Mouse (Mus musculus) stomach, embryonic 15.5 days (tissue): Measurements from ENCODE around the gene Atrnl1. TPM values are rescaled to one million over a fixed set of nuclear protein-coding genes. Genes with fewer than 3 reads are reported as not detected.

Experiments used
- ATAC-seq: fragments of 200-750 bp; cut with Nextera tagmentation; 2 replicates; pipeline ENCODE4 v1.8.0; 2017; ENCODE audit warnings: low read depth, moderate number of reproducible peaks, moderate TSS enrichment; ENCODE audit not compliant: insufficient read depth, low FRiP score
- H3K27ac ChIP-seq: fragments of 300-500 bp; sonication (generic); 2 replicates; pipeline ENCODE4 v1.5.1; 2015; ENCODE audit warnings: mild to moderate bottlenecking, inconsistent platforms
- H3K27me3 ChIP-seq: fragments of 300-500 bp; sonication (generic); replicated peaks from 2 replicates; pipeline ENCODE4 v1.6.1; 2015; ENCODE audit warnings: inconsistent platforms
- H3K36me3 ChIP-seq: fragments of 300-500 bp; sonication (generic); 2 replicates; pipeline ENCODE4 v1.6.1; 2015; ENCODE audit warnings: inconsistent platforms
- H3K4me1 ChIP-seq: fragments of 300-500 bp; sonication (generic); 2 replicates; pipeline ENCODE4 v1.6.1; 2015; ENCODE audit warnings: inconsistent platforms
- H3K4me2 ChIP-seq: fragments of 300-500 bp; sonication (generic); 2 replicates; pipeline ENCODE4 v1.6.1; 2015; ENCODE audit warnings: mild to moderate bottlenecking, inconsistent platforms
- H3K4me3 ChIP-seq: fragments of 300-500 bp; sonication (generic); replicated peaks from 2 replicates; pipeline ENCODE4 v1.5.1; 2015; ENCODE audit warnings: inconsistent platforms
- H3K9ac ChIP-seq: fragments of 300-500 bp; sonication (generic); 2 replicates; pipeline ENCODE4 v1.6.1; 2015; ENCODE audit warnings: inconsistent platforms
- H3K9me3 ChIP-seq: fragments of 300-500 bp; sonication (generic); 2 replicates; pipeline ENCODE4 v1.6.1; 2016; ENCODE audit warnings: inconsistent platforms
- whole genome bisulfite sequencing: fragments of 180-500 bp; shearing (Covaris S2); methylation state at CpG from one replicate; pipeline ENCODE4 v1.1.7; 2015; 5-methylcytosine and 5-hydroxymethylcytosine counted together
- polyA plus RNA-seq: library from polyadenylated mRNA; unstranded; fragments of >200 nt; fragmentation: Nextera tagmentation; extraction: Ambion mirVana; gene quantifications from 2 replicates; pipeline ENCODE4 v1.2.1, GENCODE M21; 2015

Gene Atrnl1
- polyA plus RNA-seq, 1 experiment from 2014 or later: 6.1 TPM

GRCm38 (mm10) chr19:58120661-58121060, 509.8 kb downstream of the Atrnl1 start:
- ATAC-seq: no peak
- H3K9ac ChIP-seq: no peak overlapping the region
- no peaks in the 10 kb centered on the region for H3K9me3 ChIP-seq
- H3K4me3 ChIP-seq: no peak overlapping the region
- WGBS: 78% methylated on average over 9 of the region's 9 CpGs
- peaks cover 20% of the 10 kb centered on the region for H3K4me1 ChIP-seq
- H3K27ac ChIP-seq: no peak overlapping the region
- no peaks in the 10 kb centered on the region for H3K36me3 ChIP-seq
- H3K4me2 ChIP-seq: no peak overlapping the region
- no peaks in the 10 kb centered on the region for H3K27me3 ChIP-seq

GRCm38 (mm10) chr19:58121628-58122027, 510.8 kb downstream of the Atrnl1 start:
- Histone ChIP-seq H3K9ac (no peak overlapping the region), H3K27me3 (no peaks in the 10 kb centered on the region), H3K4me2 (no peak overlapping the region), H3K36me3 (no peaks in the 10 kb centered on the region), H3K4me3 (no peak overlapping the region), H3K4me1 (peaks cover 20% of the 10 kb centered on the region), H3K9me3 (no peaks in the 10 kb centered on the region), H3K27ac (no peak overlapping the region)
- 67% methylated on average over 6 of the region's 6 CpGs for WGBS
- no peak for ATAC-seq

DNA sequence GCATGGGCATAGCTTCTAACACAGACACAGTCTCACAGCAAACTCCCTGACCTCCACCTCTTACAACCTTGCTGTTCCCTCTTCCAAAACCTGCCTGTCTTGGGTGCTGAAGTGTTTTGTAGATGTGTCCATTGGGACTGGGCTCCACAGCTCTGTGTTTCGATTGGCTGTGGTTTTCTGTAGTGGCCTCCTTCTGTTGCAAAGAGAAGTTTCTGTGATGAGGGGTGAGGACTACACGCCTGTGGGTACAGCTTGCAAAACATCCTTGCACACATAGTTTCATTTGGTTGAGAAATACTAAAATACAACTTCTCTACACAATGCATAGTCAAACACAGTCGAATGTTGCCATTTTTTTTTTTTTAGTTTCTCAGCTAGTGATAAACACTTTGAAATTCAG, 512.8 kb downstream of the Atrnl1 start:
- Histone ChIP-seq H3K4me1 (peaks cover 15% of the 10 kb centered on the region), H3K36me3 (no peaks in the 10 kb centered on the region), H3K9ac (no peak overlapping the region), H3K9me3 (no peaks in the 10 kb centered on the region), H3K4me2 (no peak overlapping the region), H3K4me3 (no peak overlapping the region), H3K27ac (no peak overlapping the region), H3K27me3 (no peaks in the 10 kb centered on the region)
- WGBS: 88% methylated on average over 3 of the region's 3 CpGs
- ATAC-seq: no peak

GRCm38 (mm10) chr19:58124566-58124965, 513.7 kb downstream of the Atrnl1 start:
- H3K9me3 ChIP-seq: no peaks in the 10 kb centered on the region
- no peak overlapping the region for H3K4me3 ChIP-seq
- H3K27me3 ChIP-seq: no peaks in the 10 kb centered on the region
- H3K4me2 ChIP-seq: no peak overlapping the region
- WGBS: 53% methylated on average over 5 of the region's 5 CpGs
- H3K4me1 ChIP-seq: peaks cover 11% of the 10 kb centered on the region
- no peaks in the 10 kb centered on the region for H3K36me3 ChIP-seq
- H3K9ac ChIP-seq: no peak overlapping the region
- no peak for ATAC-seq
- no peak overlapping the region for H3K27ac ChIP-seq

DNA sequence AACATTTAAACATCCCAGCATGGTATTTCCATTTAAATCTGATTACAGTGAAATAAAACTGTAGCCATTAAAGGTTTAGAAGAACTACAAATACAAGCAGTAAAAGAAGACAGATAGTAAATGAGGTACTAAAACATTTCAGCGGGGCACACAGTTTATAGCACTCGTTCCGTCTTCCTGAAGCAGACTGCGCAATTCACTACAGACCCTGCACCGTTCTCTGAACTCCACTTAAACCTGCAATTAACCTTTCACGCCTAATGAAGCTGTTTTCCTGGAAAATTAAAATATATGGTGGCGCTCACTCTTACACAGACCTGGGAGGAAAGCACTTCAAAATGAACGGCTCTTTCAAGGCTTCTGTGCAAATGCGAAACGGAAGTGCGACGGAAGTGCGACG, 514.2 kb downstream of the Atrnl1 start:
- no peak overlapping the region for H3K4me2 ChIP-seq
- no peaks in the 10 kb centered on the region for H3K36me3 ChIP-seq
- no peak for ATAC-seq
- no peaks in the 10 kb centered on the region for H3K27me3 ChIP-seq
- H3K9ac ChIP-seq: no peak overlapping the region
- H3K4me3 ChIP-seq: no peak overlapping the region
- H3K9me3 ChIP-seq: no peaks in the 10 kb centered on the region
- no peak overlapping the region for H3K27ac ChIP-seq
- peaks cover 8% of the 10 kb centered on the region for H3K4me1 ChIP-seq
- WGBS: 80% methylated on average over 14 of the region's 14 CpGs

- Histone ChIP-seq H3K9me3 (no peaks in the 10 kb centered on the region), H3K4me3 (no peak overlapping the region), H3K9ac (no peak overlapping the region), H3K27me3 (no peaks in the 10 kb centered on the region), H3K4me2 (no peak overlapping the region), H3K36me3 (0 out of 2 replicates have a peak, but pooled peaks cover 4% of the 10 kb centered on the region), H3K27ac (no peak overlapping the region), H3K4me1 (no peaks in the 10 kb centered on the region)
- WGBS: 91% methylated on average over 9 of the region's 9 CpGs
- ATAC-seq: no peak
Observed at GRCm38 (mm10) chr19:58131896-58132295, 521.1 kb downstream of the Atrnl1 start.

DNA sequence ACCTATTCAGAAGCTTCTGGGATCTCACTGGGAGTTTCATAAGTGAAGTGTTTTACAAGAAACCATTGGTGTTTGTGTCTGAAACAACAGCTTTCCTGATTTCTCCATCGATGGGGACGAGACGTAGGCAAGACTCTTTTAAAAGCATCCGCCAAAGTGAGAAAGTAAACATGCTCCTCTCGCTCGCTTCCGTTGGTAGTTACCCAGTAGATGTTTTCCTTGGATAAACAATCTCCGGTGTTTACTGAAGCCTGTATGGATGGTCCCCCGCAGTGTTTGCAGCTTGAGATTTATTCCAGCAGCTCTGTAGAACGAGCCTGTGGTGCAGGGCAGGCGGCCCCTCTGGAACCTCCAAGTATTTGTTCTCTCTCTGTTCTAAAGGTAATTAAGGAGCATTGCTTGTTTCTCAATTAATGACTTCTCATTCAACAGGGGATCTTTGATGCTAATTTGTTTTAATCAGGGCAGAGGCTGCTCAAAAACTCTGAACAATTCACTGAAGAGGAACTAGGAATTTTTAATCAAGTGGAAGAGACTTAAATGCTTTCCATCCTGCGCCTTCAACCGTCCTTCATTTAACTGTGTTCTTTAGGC, 529.5 kb downstream of the Atrnl1 start:
- H3K27ac ChIP-seq: no peak overlapping the region
- no peaks in the 10 kb centered on the region for H3K4me1 ChIP-seq
- no peak for ATAC-seq
- 31% methylated on average over 13 of the region's 13 CpGs for WGBS
- H3K9me3 ChIP-seq: no peaks in the 10 kb centered on the region
- no peak overlapping the region for H3K4me2 ChIP-seq
- no peaks in the 10 kb centered on the region for H3K36me3 ChIP-seq
- no peak overlapping the region for H3K9ac ChIP-seq
- no peak overlapping the region for H3K4me3 ChIP-seq
- no peaks in the 10 kb centered on the region for H3K27me3 ChIP-seq

DNA sequence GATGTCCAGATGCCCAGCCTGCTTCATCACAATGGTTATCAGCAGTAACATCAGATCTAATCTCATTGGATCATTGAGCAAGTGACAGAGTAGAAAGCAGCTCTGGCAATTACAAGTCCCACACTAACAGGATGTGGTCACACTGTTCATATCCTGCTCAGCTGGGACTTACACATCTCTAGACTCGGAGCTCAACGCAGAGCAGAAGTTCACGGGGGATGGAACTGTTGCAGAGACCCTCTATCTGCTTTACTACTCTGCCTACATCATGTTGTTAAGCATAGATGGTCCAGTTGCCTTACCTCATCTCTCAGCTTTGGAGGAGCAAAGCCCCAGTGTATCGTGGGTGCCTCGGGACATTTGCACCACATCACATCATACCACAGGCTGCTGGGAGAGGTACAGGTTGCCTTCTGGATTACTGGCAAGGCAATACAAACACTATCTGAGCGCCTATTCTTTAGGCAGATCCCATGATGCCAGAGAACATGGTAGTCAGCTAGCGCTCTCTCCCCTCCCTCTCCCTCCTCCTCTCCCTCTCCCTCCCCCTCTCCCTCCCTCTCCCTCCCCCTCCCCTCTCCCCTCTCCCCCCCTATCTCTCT, 533.1 kb downstream of the Atrnl1 start:
- H3K4me1 ChIP-seq: no peaks in the 10 kb centered on the region
- ATAC-seq: no peak
- H3K9me3 ChIP-seq: no peaks in the 10 kb centered on the region
- no peak overlapping the region for H3K27ac ChIP-seq
- 86% methylated on average over 7 of the region's 7 CpGs for WGBS
- no peak overlapping the region for H3K4me3 ChIP-seq
- no peak overlapping the region for H3K9ac ChIP-seq
- no peaks in the 10 kb centered on the region for H3K27me3 ChIP-seq
- no peaks in the 10 kb centered on the region for H3K36me3 ChIP-seq
- H3K4me2 ChIP-seq: no peak overlapping the region

- Histone ChIP-seq H3K4me3 (no peak overlapping the region), H3K36me3 (no peaks in the 10 kb centered on the region), H3K27me3 (no peaks in the 10 kb centered on the region), H3K9ac (no peak overlapping the region), H3K4me2 (no peak overlapping the region), H3K9me3 (no peaks in the 10 kb centered on the region), H3K27ac (no peak overlapping the region), H3K4me1 (no peaks in the 10 kb centered on the region)
- no peak for ATAC-seq
- WGBS: 78% methylated on average over 9 of the region's 9 CpGs
Observed at GRCm38 (mm10) chr19:58145521-58145920, 534.7 kb downstream of the Atrnl1 start.

DNA sequence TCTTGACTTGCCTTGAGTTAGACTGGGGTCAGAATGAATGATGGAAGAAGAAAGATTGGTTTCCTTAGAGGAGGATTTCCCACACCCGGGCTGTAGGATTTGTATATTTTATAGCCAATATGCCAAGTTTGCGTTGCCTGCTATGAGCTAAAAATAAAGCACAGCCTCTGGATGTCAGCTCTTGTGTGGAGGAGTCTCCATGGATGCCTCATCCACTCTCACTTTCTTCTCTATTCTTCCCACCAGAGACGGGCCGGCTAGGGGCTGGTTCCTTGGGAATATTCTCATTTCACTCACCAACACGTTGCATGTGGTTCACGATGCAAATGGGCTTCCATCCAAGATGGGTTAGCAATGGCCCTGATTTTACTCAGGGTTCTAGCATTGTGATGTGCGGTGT, 540.4 kb downstream of the Atrnl1 start:
- Histone ChIP-seq H3K27me3 (no peaks in the 10 kb centered on the region), H3K9me3 (no peaks in the 10 kb centered on the region), H3K4me2 (no peak overlapping the region), H3K4me1 (no peaks in the 10 kb centered on the region), H3K27ac (no peak overlapping the region), H3K36me3 (no peaks in the 10 kb centered on the region), H3K9ac (no peak overlapping the region), H3K4me3 (no peak overlapping the region)
- no peak for ATAC-seq
- 72% methylated on average over 7 of the region's 7 CpGs for WGBS

DNA sequence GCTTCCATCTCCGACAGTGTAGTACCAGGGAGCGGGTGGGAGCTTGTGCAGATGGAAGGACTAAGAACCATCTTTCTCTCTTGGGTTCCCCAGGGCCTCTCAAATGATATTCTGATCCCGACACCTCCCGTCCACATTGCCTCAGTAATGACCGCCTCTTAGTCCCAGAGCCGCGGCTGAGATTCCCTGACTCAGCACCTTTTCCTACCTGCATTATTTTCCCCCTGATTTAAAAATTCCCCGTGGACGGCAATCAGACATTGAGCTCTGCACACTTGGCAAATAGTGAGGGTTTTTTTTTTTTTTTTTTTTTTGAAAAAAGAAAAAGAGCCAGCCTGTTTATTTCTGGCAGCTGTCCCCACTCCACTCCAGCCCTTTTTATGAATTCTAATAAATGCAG, 550.7 kb downstream of the Atrnl1 start:
- peaks cover 4% of the 10 kb centered on the region; the same call in 1 of the 2 replicates for H3K4me1 ChIP-seq
- no peak overlapping the region for H3K27ac ChIP-seq
- H3K4me3 ChIP-seq: no peak overlapping the region
- H3K9me3 ChIP-seq: no peaks in the 10 kb centered on the region
- H3K27me3 ChIP-seq: no peaks in the 10 kb centered on the region
- no peak overlapping the region for H3K9ac ChIP-seq
- no peak for ATAC-seq
- H3K36me3 ChIP-seq: no peaks in the 10 kb centered on the region
- 82% methylated on average over 9 of the region's 9 CpGs for WGBS
- H3K4me2 ChIP-seq: no peak overlapping the region

DNA sequence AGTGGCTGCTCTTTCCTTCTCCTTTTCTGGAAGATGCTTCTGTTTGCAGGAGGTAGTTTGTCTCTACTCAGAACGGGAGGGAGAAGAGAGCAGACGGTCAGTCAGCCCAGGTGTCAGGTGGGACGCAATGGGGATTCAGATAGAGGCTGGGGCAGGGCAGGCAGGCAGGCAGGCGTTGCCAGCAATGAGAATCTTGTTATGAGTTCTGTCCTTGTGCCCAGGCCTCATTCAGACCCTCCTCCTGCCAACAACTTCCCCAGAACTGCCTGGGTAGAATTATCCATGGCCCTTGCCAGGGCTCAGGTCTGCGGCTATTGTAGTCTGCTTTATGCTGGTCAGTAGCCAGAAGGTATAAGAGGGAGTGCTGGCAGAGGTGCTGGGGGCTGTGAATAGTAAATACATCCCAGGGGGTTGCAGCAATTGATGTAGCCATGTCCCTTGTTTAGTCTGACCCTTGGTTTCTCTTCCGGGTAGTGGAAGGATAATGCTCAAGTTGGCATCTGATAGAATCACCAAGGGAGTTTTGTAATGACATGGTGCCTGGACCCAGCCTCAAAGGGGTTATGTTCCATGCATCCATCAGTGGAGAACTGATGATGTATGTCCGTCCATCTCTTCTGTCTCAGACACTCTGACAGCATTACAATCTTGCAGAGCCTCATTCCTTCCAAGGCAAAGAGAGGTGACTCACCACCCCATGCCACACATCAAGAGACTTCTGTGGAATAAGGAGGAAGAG, 554.2 kb downstream of the Atrnl1 start:
- ATAC-seq: no peak

More for the DNA sequence above, 554.2 kb downstream of the Atrnl1 start:
- H3K36me3 ChIP-seq: no peaks in the 10 kb centered on the region
- no peaks in the 10 kb centered on the region for H3K9me3 ChIP-seq
- WGBS: 81% methylated on average over 7 of the region's 7 CpGs
- peaks cover 4% of the 10 kb centered on the region; the same call in 1 of the 2 replicates for H3K4me1 ChIP-seq
- H3K4me3 ChIP-seq: no peak overlapping the region
- no peak overlapping the region for H3K9ac ChIP-seq
- H3K4me2 ChIP-seq: no peak overlapping the region
- no peak overlapping the region for H3K27ac ChIP-seq
- H3K27me3 ChIP-seq: no peaks in the 10 kb centered on the region
